Mouse (Mus musculus): ENCODE results near the gene Gm6377.

Gm6377 gene

GRCm38 (mm10) chrX:109196468-109196867 is at the start of gene Gm6377:
Gm6377 (plus strand) TSS chrX:109196756.
- DNase-seq, result no peak

GRCm38 (mm10) chrX:109147108-109147507 is 49.4 kb upstream of the Gm6377 start:
- no peak for DNase-seq

- DNase-seq, result no peak
These were observed 45.3 kb upstream of the Gm6377 start for GRCm38 (mm10) chrX:109151228-109151627.

GRCm38 (mm10) chrX:109160326-109160725 is 36.2 kb upstream of the Gm6377 start:
- no peak for DNase-seq

- DNase-seq, result no peak
These were observed 35.7 kb upstream of the Gm6377 start for GRCm38 (mm10) chrX:109160901-109161300.

GRCm38 (mm10) chrX:109175038-109175437 is 21.5 kb upstream of the Gm6377 start:
- no peak for DNase-seq

- DNase-seq, result no peak
These were observed 21.1 kb upstream of the Gm6377 start for GRCm38 (mm10) chrX:109175470-109175869.

GRCm38 (mm10) chrX:109184706-109185478 is 11.7 kb upstream of the Gm6377 start:
- DNase-seq, result no peak

- no peak for DNase-seq
These were observed 6.9 kb upstream of the Gm6377 start for GRCm38 (mm10) chrX:109189607-109190006.

- no peak for DNase-seq
These were observed 5.6 kb upstream of the Gm6377 start for GRCm38 (mm10) chrX:109190969-109191368.

GRCm38 (mm10) chrX:109191436-109191835 is 5.1 kb upstream of the Gm6377 start:
- no peak for DNase-seq

- no peak for DNase-seq
These were observed 11.3 kb downstream of the Gm6377 start for GRCm38 (mm10) chrX:109207843-109208242.

- no peak for DNase-seq
These were observed 32.2 kb downstream of the Gm6377 start for GRCm38 (mm10) chrX:109228720-109229119.

GRCm38 (mm10) chrX:109235383-109236036 is 39.0 kb downstream of the Gm6377 start:
- DNase-seq, result no peak

GRCm38 (mm10) chrX:109238163-109238562 is 41.6 kb downstream of the Gm6377 start:
- DNase-seq, result no peak

Measured in cerebellum, postnatal 36 days (tissue).